Mouse (Mus musculus): Measurements from ENCODE around the gene Tmem106a. TPM values are rescaled to one million over a fixed set of nuclear protein-coding genes. Genes with fewer than 3 reads are reported as not detected.
"Not testable (repeated sequence)": the region's sequence is repeated elsewhere in the genome, so short reads cannot be mapped to it uniquely, and the experiment has no call there.

The Tmem106a gene
- polyA plus RNA-seq, 1 experiment: 510 TPM

- Histone ChIP-seq H3K4me3 (ENCODE audit: insufficient read depth, low read length) (no peak overlapping the region), H3K27ac (ENCODE audit: insufficient read depth, low read depth, low read length) (no peak overlapping the region), H3K4me1 (ENCODE audit: control insufficient read depth, insufficient read depth, low read length) (no peaks in the 10 kb centered on the region; the same call in 1 of the 2 replicates)
- no peak for TF ChIP-seq CTCF (IDR thresholded peaks at IDR 0.05; ENCODE audit: low read depth, low read length)
- TF ChIP-seq POLR2A (IDR thresholded peaks at IDR 0.05; ENCODE audit: borderline replicate concordance, low read depth, low read length): no peak
These were observed 53.6 kb downstream of the Tmem106a start for GRCm38 (mm10) chr11:101635660-101636059.

GRCm38 (mm10) chr11:101639761-101640160, 57.7 kb downstream of the Tmem106a start:
- no peak for TF ChIP-seq POLR2A (IDR thresholded peaks at IDR 0.05; ENCODE audit: borderline replicate concordance, low read depth, low read length)
- TF ChIP-seq CTCF (IDR thresholded peaks at IDR 0.05; ENCODE audit: low read depth, low read length): no peak
- Histone ChIP-seq H3K4me3 (ENCODE audit: insufficient read depth, low read length) (no peak overlapping the region), H3K27ac (ENCODE audit: insufficient read depth, low read depth, low read length) (no peak overlapping the region), H3K4me1 (ENCODE audit: control insufficient read depth, insufficient read depth, low read length) (peaks cover 9% of the 10 kb centered on the region)

- H3K4me1 ChIP-seq (ENCODE audit: control insufficient read depth, insufficient read depth, low read length): not testable (repeated sequence)
- H3K27ac ChIP-seq (ENCODE audit: insufficient read depth, low read depth, low read length): peak overlapping the region; percentile 69
- peak overlapping the region; percentile 47 for H3K4me3 ChIP-seq (ENCODE audit: insufficient read depth, low read length)
These were observed 59.0 kb downstream of the Tmem106a start for GRCm38 (mm10) chr11:101640857-101641709.

Other genes with a start within 250 kb of the Tmem106a start
- not detected in 2 replicates for gene G6pc, start 214.7 kb upstream of the Tmem106a start, polyA plus RNA-seq (2012; ENCODE audit: insufficient read depth, insufficient read length, missing spikeins)
- 15.4 and 17.8 TPM in 2 replicates for gene Aarsd1, start 164.6 kb upstream of the Tmem106a start, polyA plus RNA-seq (2012; ENCODE audit: insufficient read depth, insufficient read length, missing spikeins)
- gene Gm27029, start 157.4 kb upstream of the Tmem106a start, polyA plus RNA-seq (2012; ENCODE audit: insufficient read depth, insufficient read length, missing spikeins): 3.9 and 5.3 TPM in 2 replicates
- 11.4 and 12.0 TPM in 2 replicates for gene Rundc1, start 157.2 kb upstream of the Tmem106a start, polyA plus RNA-seq (2012; ENCODE audit: insufficient read depth, insufficient read length, missing spikeins)
- gene Ptges3l, start 156.9 kb upstream of the Tmem106a start, polyA plus RNA-seq (2012; ENCODE audit: insufficient read depth, insufficient read length, missing spikeins): 4.5 and 4.7 TPM in 2 replicates
- gene Rpl27, start 139.9 kb upstream of the Tmem106a start, polyA plus RNA-seq (2012; ENCODE audit: insufficient read depth, insufficient read length, missing spikeins): 519 and 718 TPM in 2 replicates
- 50.6 and 58.7 TPM in 2 replicates for gene Ifi35, start 133.8 kb upstream of the Tmem106a start, polyA plus RNA-seq (2012; ENCODE audit: insufficient read depth, insufficient read length, missing spikeins)
- 9.7 and 11.4 TPM in 2 replicates for gene Rnd2, start 117.2 kb upstream of the Tmem106a start, polyA plus RNA-seq (2012; ENCODE audit: insufficient read depth, insufficient read length, missing spikeins)
- 180 and 202 TPM in 2 replicates for gene Vat1, start 116.0 kb upstream of the Tmem106a start, polyA plus RNA-seq (2012; ENCODE audit: insufficient read depth, insufficient read length, missing spikeins)
- 7.9 and 8.2 TPM in 2 replicates for gene Brca1, start 30.3 kb upstream of the Tmem106a start, polyA plus RNA-seq (2012; ENCODE audit: insufficient read depth, insufficient read length, missing spikeins)
- 179 and 198 TPM in 2 replicates for gene Nbr1, start 30.1 kb upstream of the Tmem106a start, polyA plus RNA-seq (2012; ENCODE audit: insufficient read depth, insufficient read length, missing spikeins)
- gene Gm11634, start 17.0 kb downstream of the Tmem106a start, polyA plus RNA-seq (2012; ENCODE audit: insufficient read depth, insufficient read length, missing spikeins): not detected in 2 replicates
- gene Rdm1, start 45.0 kb downstream of the Tmem106a start, polyA plus RNA-seq (2012; ENCODE audit: insufficient read depth, insufficient read length, missing spikeins): 21.2 and 22.1 TPM in 2 replicates
- gene Arl4d, start 83.3 kb downstream of the Tmem106a start, polyA plus RNA-seq (2012; ENCODE audit: insufficient read depth, insufficient read length, missing spikeins): 0.80 and 1.9 TPM in 2 replicates
- 22.3 and 24.4 TPM in 2 replicates for gene Dhx8, start 150.7 kb downstream of the Tmem106a start, polyA plus RNA-seq (2012; ENCODE audit: insufficient read depth, insufficient read length, missing spikeins)
- 1.1 TPM in 1 of 2 replicates, not detected in the other for gene Etv4, start 203.1 kb downstream of the Tmem106a start, polyA plus RNA-seq (2012; ENCODE audit: insufficient read depth, insufficient read length, missing spikeins)